Mouse (Mus musculus) hindbrain, embryonic 16.5 days (tissue): ENCODE measurements around the gene Fra10ac1. TPM values are rescaled to one million over a fixed set of nuclear protein-coding genes. Genes with fewer than 3 reads are reported as not detected.

ENCODE experiments used
- ATAC-seq: fragments of 200-750 bp; cut with Nextera tagmentation; 2 replicates; pipeline ENCODE4 v1.8.0; 2017; ENCODE audit warnings: moderate TSS enrichment, moderate library complexity
- H3K27ac ChIP-seq: fragments of 300-500 bp; sonication (generic); 2 replicates; pipeline ENCODE4 v1.5.1; 2014; ENCODE audit warnings: low read depth, mild to moderate bottlenecking, control low read depth, low read length, moderate library complexity
- H3K27me3 ChIP-seq: fragments of 300-500 bp; sonication (generic); replicated peaks from 2 replicates; pipeline ENCODE4 v1.6.1; 2014; ENCODE audit warnings: low read length; ENCODE audit not compliant: control insufficient read depth, insufficient read depth
- H3K36me3 ChIP-seq: fragments of 300-500 bp; sonication (generic); 2 replicates; pipeline ENCODE4 v1.6.1; 2014; ENCODE audit warnings: mild to moderate bottlenecking, low read length, moderate library complexity, mixed read lengths; ENCODE audit not compliant: control insufficient read depth, insufficient read depth
- H3K4me1 ChIP-seq: fragments of 300-500 bp; sonication (generic); 2 replicates; pipeline ENCODE4 v1.6.1; 2014; ENCODE audit warnings: low read depth, low read length; ENCODE audit not compliant: control insufficient read depth, insufficient read depth
- H3K4me2 ChIP-seq: fragments of 300-500 bp; sonication (generic); 2 replicates; pipeline ENCODE4 v1.6.1; 2014; ENCODE audit warnings: mild to moderate bottlenecking, low read length, control low read depth, moderate library complexity
- H3K4me3 ChIP-seq: fragments of 300-500 bp; sonication (generic); 2 replicates; pipeline ENCODE4 v1.5.1; 2014; ENCODE audit warnings: mild to moderate bottlenecking, low read length, control low read depth, moderate library complexity
- H3K9ac ChIP-seq: fragments of 300-500 bp; sonication (generic); 2 replicates; pipeline ENCODE4 v1.6.1; 2014; ENCODE audit warnings: low read depth, mild to moderate bottlenecking, control low read depth, low read length, moderate library complexity
- H3K9me3 ChIP-seq: fragments of 300-500 bp; sonication (generic); 2 replicates; pipeline ENCODE4 v1.6.1; 2014; ENCODE audit warnings: mild to moderate bottlenecking, low read length, moderate library complexity; ENCODE audit not compliant: control insufficient read depth
- WGBS: fragments of 180-500 bp; shearing (Covaris S2); extraction: QIAGEN DNeasy Blood & Tissue Kit; methylation state at CpG from one replicate; pipeline ENCODE4 v1.1.7; 2014; 5-methylcytosine and 5-hydroxymethylcytosine counted together
- polyA plus RNA-seq: library from polyadenylated mRNA; unstranded; fragments of >200 nt; fragmentation: Nextera tagmentation; extraction: Ambion mirVana; gene quantifications from 2 replicates; pipeline ENCODE4 v1.2.1, GENCODE M21; 2015

Gene Fra10ac1
- polyA plus RNA-seq, 1 experiment from 2014 or later: 37.7 TPM

GRCm38 (mm10) chr19:38237834-38238212, 13.9 kb upstream of the Fra10ac1 start:
- peak; percentile 71 for ATAC-seq
- Histone ChIP-seq H3K36me3 (no peaks in the 10 kb centered on the region), H3K9me3 (no peaks in the 10 kb centered on the region), H3K27me3 (no peaks in the 10 kb centered on the region), H3K27ac (peak overlapping the region; percentile 44; the same call in 1 of the 2 replicates), H3K9ac (no peak overlapping the region), H3K4me1 (peaks cover 6% of the 10 kb centered on the region; the same call in 1 of the 2 replicates), H3K4me3 (no peak overlapping the region), H3K4me2 (no peak overlapping the region)
- 56% methylated on average over 3 of the region's 3 CpGs for WGBS

DNA sequence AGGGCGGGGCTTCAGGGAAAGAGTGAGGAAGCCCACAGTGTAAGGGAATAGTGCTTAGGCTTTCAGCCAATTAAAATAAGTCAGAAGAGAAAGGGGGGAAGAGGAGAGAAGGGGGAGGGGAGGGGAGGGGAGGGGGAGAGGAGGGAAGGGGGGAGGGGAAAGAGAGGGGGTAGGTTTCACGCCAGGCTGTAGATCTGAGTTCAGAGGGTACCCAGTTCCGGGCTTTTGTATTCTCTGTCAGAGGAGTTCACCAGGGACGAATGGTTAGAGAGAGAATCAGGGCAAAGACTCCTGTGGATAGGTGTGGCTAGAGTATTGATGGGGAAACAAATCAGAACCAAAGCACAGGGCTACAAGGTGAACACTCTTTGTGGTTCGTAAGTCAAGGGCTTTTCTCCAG, 12.6 kb upstream of the Fra10ac1 start:
- Histone ChIP-seq H3K4me3 (no peak overlapping the region), H3K4me2 (no peak overlapping the region), H3K36me3 (no peaks in the 10 kb centered on the region), H3K27ac (no peak overlapping the region), H3K9ac (no peak overlapping the region), H3K27me3 (no peaks in the 10 kb centered on the region), H3K9me3 (no peaks in the 10 kb centered on the region), H3K4me1 (peaks cover 6% of the 10 kb centered on the region; the same call in 1 of the 2 replicates)
- WGBS: 55% methylated on average over 5 of the region's 5 CpGs
- no peak for ATAC-seq

- H3K4me3 ChIP-seq: no peak overlapping the region
- ATAC-seq: no peak
- 12% methylated on average over 4 of the region's 4 CpGs for WGBS
- H3K27me3 ChIP-seq: no peaks in the 10 kb centered on the region
- H3K36me3 ChIP-seq: no peaks in the 10 kb centered on the region
- H3K4me1 ChIP-seq: no peaks in the 10 kb centered on the region
- no peak overlapping the region for H3K27ac ChIP-seq
- no peak overlapping the region for H3K9ac ChIP-seq
- H3K4me2 ChIP-seq: no peak overlapping the region
- 0 out of 2 replicates have a peak, but pooled peaks cover 3% of the 10 kb centered on the region for H3K9me3 ChIP-seq
Measured at GRCm38 (mm10) chr19:38232516-38232915, 8.6 kb upstream of the Fra10ac1 start.

GRCm38 (mm10) chr19:38232087-38232486, 8.1 kb upstream of the Fra10ac1 start:
- no peak for ATAC-seq
- Histone ChIP-seq H3K4me2 (no peak overlapping the region), H3K27me3 (no peaks in the 10 kb centered on the region), H3K9ac (no peak overlapping the region), H3K36me3 (no peaks in the 10 kb centered on the region), H3K9me3 (0 out of 2 replicates have a peak, but pooled peaks cover 3% of the 10 kb centered on the region), H3K4me1 (no peaks in the 10 kb centered on the region), H3K4me3 (no peak overlapping the region), H3K27ac (no peak overlapping the region)
- WGBS: 42% methylated on average over 8 of the region's 8 CpGs

DNA sequence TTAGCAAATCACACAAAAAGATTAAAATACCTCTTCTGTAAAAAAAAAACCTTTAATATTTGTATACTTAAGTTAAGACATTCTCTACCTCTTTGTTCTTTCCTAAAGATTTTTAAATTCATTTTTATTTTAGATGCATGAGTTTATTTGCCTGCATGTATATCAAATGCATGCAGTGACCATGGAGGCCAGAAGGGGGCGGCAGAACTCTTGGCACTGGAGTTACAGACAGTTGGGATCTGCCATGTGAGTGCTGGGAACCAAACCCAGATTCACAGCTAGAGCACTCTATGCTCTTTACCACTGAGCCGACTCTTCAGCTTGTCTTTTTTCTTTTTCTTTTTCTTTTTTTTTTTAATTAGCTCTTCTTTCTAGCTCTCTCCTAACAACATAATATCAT, 4.7 kb upstream of the Fra10ac1 start:
- no peak overlapping the region for H3K4me2 ChIP-seq
- no peak overlapping the region for H3K27ac ChIP-seq
- H3K9ac ChIP-seq: no peak overlapping the region
- ATAC-seq: no peak
- H3K4me1 ChIP-seq: peaks cover 2% of the 10 kb centered on the region
- H3K9me3 ChIP-seq: 0 out of 2 replicates have a peak, but pooled peaks cover 3% of the 10 kb centered on the region
- no peaks in the 10 kb centered on the region for H3K27me3 ChIP-seq
- H3K36me3 ChIP-seq: no peaks in the 10 kb centered on the region
- no peak overlapping the region for H3K4me3 ChIP-seq
- WGBS: 55% methylated on average over 2 of the region's 2 CpGs

- H3K9ac ChIP-seq: peak overlapping the region; percentile 79
- H3K4me1 ChIP-seq: peaks cover 10% of the 10 kb centered on the region
- H3K4me3 ChIP-seq: peak overlapping the region; percentile 73
- H3K9me3 ChIP-seq: 0 out of 2 replicates have a peak, but pooled peaks cover 3% of the 10 kb centered on the region
- 4% methylated on average over 9 of the region's 9 CpGs for WGBS
- no peaks in the 10 kb centered on the region for H3K27me3 ChIP-seq
- H3K27ac ChIP-seq: peak overlapping the region; percentile 96
- no peaks in the 10 kb centered on the region for H3K36me3 ChIP-seq
- H3K4me2 ChIP-seq: peak overlapping the region; percentile 79
- ATAC-seq: peak; percentile 54
Measured at GRCm38 (mm10) chr19:38224685-38225060, 717 bp upstream of the Fra10ac1 start.

DNA sequence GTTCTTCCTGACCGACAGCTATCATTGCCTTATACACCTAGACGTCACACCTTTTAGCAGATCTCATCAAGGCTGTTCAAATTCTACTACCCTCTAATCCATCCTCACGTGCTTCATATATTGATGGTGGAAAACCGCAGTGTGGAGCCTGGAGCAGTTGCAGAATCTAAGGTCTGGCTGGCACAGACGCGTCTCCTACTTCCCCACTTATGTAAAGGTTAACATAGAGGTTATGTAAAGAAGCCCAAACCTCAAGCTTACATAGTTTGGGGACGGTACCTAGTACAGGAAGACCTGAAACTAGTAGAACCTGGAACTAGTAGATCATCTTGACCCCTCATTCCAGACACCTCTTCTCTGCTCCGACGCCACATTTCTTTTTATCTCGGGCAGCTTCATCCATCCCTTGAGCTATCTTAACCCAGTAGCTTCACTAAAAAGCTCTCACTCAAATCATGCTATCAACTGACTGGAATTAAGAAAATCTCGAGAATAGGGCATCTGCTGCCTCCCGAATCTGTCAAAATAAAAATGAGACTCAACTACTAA, 526 bp downstream of the Fra10ac1 start:
- Histone ChIP-seq H3K27me3 (no peaks in the 10 kb centered on the region), H3K4me3 (peak overlapping the region; percentile 73), H3K4me1 (peaks cover 10% of the 10 kb centered on the region), H3K36me3 (peaks cover 3% of the 10 kb centered on the region; the same call in 1 of the 2 replicates), H3K4me2 (peak overlapping the region; percentile 79), H3K9ac (peak overlapping the region; percentile 79), H3K27ac (peak overlapping the region; percentile 96), H3K9me3 (no peaks in the 10 kb centered on the region)
- ATAC-seq: peak; percentile 43
- WGBS: 9% methylated on average over 12 of the region's 12 CpGs

DNA sequence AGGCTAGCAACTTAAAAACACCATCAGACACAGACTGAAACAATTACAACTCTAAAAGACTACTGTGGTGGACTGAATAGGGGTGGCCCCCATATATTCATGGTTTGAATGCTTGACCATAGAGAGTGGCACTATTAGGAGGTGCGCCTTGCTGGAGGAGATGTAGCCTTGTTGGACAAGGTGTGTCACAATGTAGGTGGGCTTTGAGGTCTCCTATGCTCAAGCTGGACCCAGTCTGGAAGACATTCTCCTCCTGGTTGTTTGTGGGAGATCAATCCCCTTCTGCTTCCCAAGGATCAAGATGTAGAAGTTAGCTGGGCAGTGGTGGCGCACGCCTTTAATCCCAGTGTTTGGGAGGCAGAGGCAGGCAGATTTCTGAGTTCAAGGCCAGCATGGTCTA, 6.3 kb downstream of the Fra10ac1 start:
- H3K9me3 ChIP-seq: no peaks in the 10 kb centered on the region
- H3K4me2 ChIP-seq: no peak overlapping the region
- peaks cover 1% of the 10 kb centered on the region for H3K4me1 ChIP-seq
- no peaks in the 10 kb centered on the region for H3K27me3 ChIP-seq
- H3K27ac ChIP-seq: no peak overlapping the region
- ATAC-seq: no peak
- 99% methylated on average over 3 of the region's 3 CpGs for WGBS
- no peak overlapping the region for H3K4me3 ChIP-seq
- H3K36me3 ChIP-seq: peaks cover 17% of the 10 kb centered on the region
- no peak overlapping the region for H3K9ac ChIP-seq

GRCm38 (mm10) chr19:38206669-38207068, 17.3 kb downstream of the Fra10ac1 start:
- H3K27me3 ChIP-seq: no peaks in the 10 kb centered on the region
- H3K4me2 ChIP-seq: no peak overlapping the region
- ATAC-seq: peak; percentile 37; the same call in 1 of the 2 replicates
- H3K9ac ChIP-seq: no peak overlapping the region
- no peaks in the 10 kb centered on the region for H3K4me1 ChIP-seq
- no peaks in the 10 kb centered on the region for H3K9me3 ChIP-seq
- WGBS: 57% methylated on average over 9 of the region's 9 CpGs
- H3K4me3 ChIP-seq: no peak overlapping the region
- peaks cover 7% of the 10 kb centered on the region; the same call in 1 of the 2 replicates for H3K36me3 ChIP-seq
- H3K27ac ChIP-seq: no peak overlapping the region
